Mouse (Mus musculus) CD8-positive naive resting alpha-beta T cell, adult 2 months (primary cell): ENCODE measurements around the gene H2afb3.
"Not testable (repeated sequence)": the region's sequence is repeated elsewhere in the genome, so short reads cannot be mapped to it uniquely, and the experiment has no call there.

Source experiments
- DNase-seq, 2 experiments: peaks; one replicate each; pipeline ENCODE4 v3.0.0; 2022; ENCODE audit warnings: low read depth in 2 of 2, low spot score in 2 of 2

Gene H2afb3

GRCm38 (mm10) chrX:120312995-120313394, at the start of gene H2afb3:
H2afb3 (minus strand) TSS chrX:120313095.
- DNase-seq = not testable (repeated sequence)

- DNase-seq = no peak
Measured at GRCm38 (mm10) chrX:120301469-120302175, 11.3 kb downstream of the H2afb3 start.

GRCm38 (mm10) chrX:120292832-120293750, 19.8 kb downstream of the H2afb3 start:
- no peak for DNase-seq

GRCm38 (mm10) chrX:120291696-120292095, 21.2 kb downstream of the H2afb3 start:
- no peak for DNase-seq

- DNase-seq = no peak
Measured at GRCm38 (mm10) chrX:120290900-120291280, 22.0 kb downstream of the H2afb3 start.

- DNase-seq = no peak
Measured at GRCm38 (mm10) chrX:120290011-120290899, 22.6 kb downstream of the H2afb3 start, which contains the start of gene Pcdh11x. Pcdh11x (plus strand) TSS chrX:120290259.

- DNase-seq = no peak
Measured at GRCm38 (mm10) chrX:120287502-120287901, 25.4 kb downstream of the H2afb3 start.

- no peak for DNase-seq
Measured at GRCm38 (mm10) chrX:120285522-120285921, 27.4 kb downstream of the H2afb3 start.
